Mouse (Mus musculus) granulocyte monocyte progenitor cell, adult 5-6 weeks (primary cell): ENCODE data around the gene P3h1. TPM values are rescaled to one million over a fixed set of nuclear protein-coding genes. Genes with fewer than 3 reads are reported as not detected.

Source experiments
- ATAC-seq: replicated peaks from 2 replicates; pipeline ENCODE4 v1.8.0; 2016; ENCODE audit warnings: mild to moderate bottlenecking, moderate TSS enrichment, inconsistent platforms; ENCODE audit not compliant: poor library complexity, severe bottlenecking
- total RNA-seq, 2 experiments: library from RNA; stranded (forward) in 1 of 2; stranded (reverse) in 1 of 2; fragments of 200-712, 200-1000 nt in 1 of 2; fragments of >200 nt in 1 of 2; fragmentation: Nextera tagmentation in 1 of 2; gene quantifications; 2 replicates each; pipeline ENCODE4 v1.2.3; 2014 to 2017

Gene P3h1
- total RNA-seq, 2 experiments from 2014 or later, result 14.7 TPM

- ATAC-seq, result peak; percentile 60
Observed at GRCm38 (mm10) chr4:119233256-119233901, 664 bp downstream of the P3h1 start.

GRCm38 (mm10) chr4:119234348-119234747, 1.6 kb downstream of the P3h1 start:
- ATAC-seq, result no peak

GRCm38 (mm10) chr4:119238661-119239060, 5.9 kb downstream of the P3h1 start:
- no peak for ATAC-seq

- peak; percentile 84 for ATAC-seq
Observed at GRCm38 (mm10) chr4:119239181-119239682, 6.5 kb downstream of the P3h1 start.

GRCm38 (mm10) chr4:119241664-119242063, 8.9 kb downstream of the P3h1 start:
- no peak for ATAC-seq

GRCm38 (mm10) chr4:119242571-119242970, 9.9 kb downstream of the P3h1 start:
- no peak for ATAC-seq

DNA sequence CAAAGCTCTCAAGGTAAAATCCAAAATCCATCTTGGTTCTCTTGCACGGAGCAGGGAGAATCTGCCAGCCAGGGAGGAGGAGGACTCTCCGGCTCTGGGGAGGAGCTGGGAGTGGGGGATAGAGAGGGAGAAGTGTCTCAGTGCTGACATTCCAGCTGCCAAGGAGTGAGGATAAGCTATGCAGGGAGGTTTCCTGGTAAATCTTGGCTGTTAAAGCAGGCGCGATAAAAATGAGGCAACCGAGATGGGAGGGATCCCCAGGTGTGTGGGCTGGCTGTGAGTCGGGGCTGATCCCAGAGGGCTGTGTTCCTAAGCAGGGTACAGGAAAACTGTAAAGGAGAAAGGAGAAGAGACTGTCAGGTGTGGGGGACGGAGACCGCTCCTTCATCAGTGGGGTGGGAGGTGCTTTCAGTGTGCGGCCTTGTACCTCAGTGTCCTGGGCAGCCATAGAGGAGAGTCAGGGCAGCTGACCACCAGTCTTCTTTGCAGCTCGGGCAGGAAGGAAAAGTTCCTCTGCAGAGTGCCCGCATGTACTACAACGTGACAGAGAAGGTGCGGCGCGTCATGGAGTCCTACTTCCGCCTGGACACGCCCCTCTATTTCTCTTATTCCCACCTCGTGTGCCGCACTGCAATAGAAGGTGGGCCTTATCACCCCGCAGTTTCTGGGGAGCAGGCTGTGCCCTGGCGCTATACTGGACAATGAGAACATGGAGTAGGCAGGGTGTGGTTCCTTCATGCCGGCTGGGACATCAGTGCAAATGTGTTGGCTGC, 11.9 kb downstream of the P3h1 start:
- ATAC-seq, result no peak

GRCm38 (mm10) chr4:119245556-119245955, 12.8 kb downstream of the P3h1 start:
- no peak for ATAC-seq

DNA sequence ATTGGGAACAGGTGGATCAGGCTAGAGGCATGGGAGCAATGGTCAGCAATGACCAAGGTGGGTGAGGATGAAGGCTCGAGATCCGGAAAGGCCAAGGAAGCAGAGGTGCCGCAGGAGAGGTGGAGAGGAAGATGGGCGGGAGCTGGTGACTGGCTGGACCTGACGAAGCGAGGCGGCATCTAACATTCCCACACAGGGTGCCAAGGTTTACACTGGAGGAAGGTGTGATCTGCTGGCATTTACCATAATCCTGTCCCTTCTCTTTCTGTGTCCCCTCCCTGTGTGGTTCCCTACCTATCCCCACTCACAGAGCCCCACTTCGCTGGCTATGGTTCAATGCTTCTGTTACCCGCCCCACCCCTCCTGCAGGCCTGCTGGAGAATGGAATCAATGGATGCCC, 13.2 kb downstream of the P3h1 start:
- no peak for ATAC-seq

DNA sequence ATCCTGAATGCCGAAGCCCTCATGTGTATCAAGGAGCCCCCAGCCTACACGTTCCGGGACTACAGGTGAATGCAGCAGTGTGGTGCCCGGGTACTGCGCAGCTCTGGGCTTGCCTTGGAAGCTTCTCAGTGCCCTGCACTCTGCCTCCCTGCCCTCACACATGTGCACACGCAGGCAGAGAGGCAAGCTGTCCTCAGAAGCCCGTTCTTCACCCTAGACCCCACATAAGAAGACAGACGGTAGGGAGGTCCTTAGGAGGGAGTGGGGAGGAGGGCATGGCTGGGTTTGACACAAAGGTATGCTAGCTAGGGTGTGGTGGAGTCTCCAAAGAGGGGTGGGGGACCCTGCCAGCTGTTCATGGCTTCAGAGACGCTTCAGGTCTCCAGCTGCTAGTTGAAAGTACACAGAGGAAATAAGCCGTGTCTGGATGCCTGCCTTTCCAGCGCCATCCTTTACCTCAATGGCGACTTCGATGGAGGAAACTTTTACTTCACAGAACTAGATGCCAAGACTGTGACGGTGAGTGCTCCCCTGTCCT, 14.0 kb downstream of the P3h1 start:
- ATAC-seq, result no peak

DNA sequence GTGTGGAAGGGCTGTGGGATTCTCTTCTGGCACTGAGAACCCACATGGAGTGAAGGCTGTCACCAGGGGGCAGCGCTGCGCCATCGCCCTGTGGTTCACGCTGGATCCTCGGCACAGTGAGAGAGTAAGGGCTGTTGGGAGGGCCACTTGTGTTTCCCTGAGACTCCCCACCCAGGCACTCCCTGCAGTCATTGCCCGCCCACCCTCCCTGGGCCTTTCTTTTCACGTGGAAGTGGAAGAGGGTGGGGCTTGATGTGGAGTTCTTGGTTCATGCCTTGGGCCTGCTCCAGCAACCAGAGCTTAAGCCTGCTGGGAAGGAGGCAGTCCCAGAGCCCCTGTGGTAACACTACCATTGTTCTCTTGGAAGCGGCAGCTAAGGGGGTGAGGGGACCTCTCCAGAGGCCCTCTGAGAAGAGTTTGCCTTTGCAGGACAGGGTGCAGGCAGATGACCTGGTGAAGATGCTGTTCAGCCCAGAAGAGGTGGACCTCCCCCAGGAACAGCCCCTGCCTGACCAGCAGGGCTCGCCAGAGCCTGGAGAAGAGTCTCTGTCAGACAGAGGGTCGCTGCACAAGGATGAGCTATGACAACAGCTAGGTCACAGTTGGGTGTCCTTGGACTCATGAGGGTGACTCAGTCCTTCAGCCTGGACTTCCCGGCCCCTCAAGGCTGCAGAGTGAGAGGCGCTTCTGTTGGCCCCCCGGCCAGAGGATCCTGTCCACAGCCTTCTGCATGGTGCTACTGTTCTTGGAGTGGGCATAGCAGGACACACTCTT, 14.9 kb downstream of the P3h1 start:
- ATAC-seq, result peak; percentile 80

DNA sequence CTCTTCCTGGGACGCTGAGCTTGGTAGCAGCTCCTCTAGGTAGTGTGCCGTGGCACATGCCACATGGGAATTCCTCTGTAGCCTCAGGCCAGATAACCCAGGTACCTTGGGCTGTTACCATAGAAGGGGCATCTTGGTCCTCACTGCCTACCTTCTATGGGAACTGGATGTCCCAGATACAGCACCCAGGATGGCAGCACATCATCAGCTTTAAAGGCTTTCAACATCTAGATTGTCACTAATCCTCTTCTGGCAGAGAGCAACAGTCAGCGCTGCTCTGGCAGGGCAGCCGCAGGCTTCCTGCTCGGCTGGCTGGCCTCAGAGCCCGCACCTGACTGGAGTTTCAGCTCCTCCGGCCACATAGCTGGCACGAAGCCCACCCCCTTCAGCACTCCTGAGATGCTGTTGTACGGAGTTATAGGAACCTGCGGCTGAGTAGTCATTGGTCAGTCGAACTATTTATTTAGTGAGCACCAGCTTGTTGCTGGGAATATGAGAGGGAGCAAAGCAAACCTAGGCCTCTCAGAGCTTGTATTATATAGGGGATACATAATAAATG, 15.8 kb downstream of the P3h1 start:
- no peak for ATAC-seq

GRCm38 (mm10) chr4:119252025-119252808, 19.5 kb downstream of the P3h1 start:
- ATAC-seq, result no peak

GRCm38 (mm10) chr4:119254012-119254618, 21.4 kb downstream of the P3h1 start:
- no peak for ATAC-seq

GRCm38 (mm10) chr4:119255351-119255750, 22.6 kb downstream of the P3h1 start, which contains the start of gene Cldn19:
TSS of gene Cldn19 (plus strand) at chr4:119255414.
- ATAC-seq, result no peak

GRCm38 (mm10) chr4:119257083-119257482, 24.4 kb downstream of the P3h1 start:
- ATAC-seq, result no peak

DNA sequence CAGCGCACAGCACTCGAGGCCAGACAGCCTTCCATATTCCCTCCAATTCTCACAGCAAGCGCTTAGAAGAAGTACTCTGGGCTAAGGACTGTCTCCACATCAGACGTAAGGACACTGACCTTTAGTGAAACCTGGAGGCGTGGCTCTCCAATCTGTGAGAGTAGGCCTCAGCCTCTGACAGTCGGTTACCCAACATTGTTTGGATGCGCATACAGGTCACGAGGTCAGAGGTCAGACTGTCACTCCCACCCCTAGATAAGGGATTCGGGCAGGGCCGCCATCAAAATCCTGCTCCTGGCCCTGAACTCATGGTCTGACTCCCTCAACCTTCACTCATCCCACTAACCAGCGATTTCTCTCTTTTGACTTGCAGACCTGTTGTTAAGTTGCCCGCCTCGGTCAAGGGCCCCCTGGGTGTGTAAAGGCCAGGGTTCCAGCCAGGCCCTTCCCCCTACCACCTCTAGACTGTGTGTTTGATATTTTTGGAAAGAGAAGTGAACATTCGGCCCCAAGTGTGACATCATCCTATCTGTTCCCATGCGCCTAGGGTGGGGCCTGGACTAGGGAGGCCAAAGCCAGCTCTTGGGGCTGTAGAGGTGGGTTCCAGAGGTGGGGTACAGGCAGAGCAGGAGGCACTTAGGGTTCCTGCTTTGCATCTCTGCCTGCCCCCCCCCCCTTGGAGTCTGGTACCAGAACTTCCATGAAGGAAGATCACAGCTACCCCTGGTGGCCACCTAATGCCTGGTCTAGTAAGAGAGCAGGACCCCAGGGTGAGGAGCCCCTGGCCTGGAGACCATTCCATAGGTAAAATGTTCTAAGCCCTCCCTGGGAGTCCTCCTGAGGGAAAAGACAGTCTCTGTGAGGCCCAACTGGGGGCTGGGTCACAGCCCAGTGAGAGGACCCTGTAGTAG, 26.9 kb downstream of the P3h1 start:
- no peak for ATAC-seq

DNA sequence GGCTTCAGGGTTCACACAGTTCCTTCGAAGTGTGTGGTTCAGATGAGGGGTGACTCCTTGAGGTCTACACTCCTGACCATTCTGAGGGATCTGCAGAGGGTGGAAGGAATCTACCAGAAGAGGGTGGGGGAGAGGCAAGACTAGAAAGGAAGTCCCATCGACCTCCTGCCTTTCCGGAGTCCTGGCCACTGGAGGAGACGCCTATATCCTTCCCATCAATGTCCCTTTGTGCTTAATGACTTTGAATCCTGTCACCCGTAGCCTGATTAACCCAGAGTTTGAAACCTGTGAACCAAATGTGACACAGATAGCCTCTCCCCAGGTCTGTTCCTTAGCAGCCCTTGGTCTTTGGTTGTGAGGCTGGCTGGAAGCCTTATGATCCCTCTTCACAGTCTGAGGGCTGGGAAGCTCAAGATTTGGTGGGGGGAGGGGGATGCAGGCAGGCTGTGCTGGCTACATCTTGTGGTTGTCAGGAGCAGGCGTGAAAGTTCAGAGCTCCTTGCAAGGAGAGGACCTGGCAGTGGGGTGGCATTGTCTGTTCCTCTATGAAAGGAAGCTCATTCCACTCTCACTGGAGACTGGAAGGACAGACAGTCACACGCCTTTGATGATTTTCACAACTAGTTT, 28.5 kb downstream of the P3h1 start:
- ATAC-seq, result no peak
